Mouse (Mus musculus): ENCODE measurements around the gene Ech1. TPM values are rescaled to one million over a fixed set of nuclear protein-coding genes. Genes with fewer than 3 reads are reported as not detected.
A peak's percentile ranks its signal among the peaks of the same experiment; 100 is the strongest.

The Ech1 gene
- total RNA-seq, 1 experiment = 64.1 TPM

- Histone ChIP-seq H3K9me3 (ENCODE audit: control insufficient read depth, insufficient read depth, low read depth, low read length) (no peaks in the 10 kb centered on the region), H3K4me1 (ENCODE audit: control insufficient read depth in 2 of 2, insufficient read depth in 2 of 2, low read length in 2 of 2, poor library complexity in 1 of 2) (peaks cover 7 to 30% of the 10 kb centered on the region in 2 experiments; a peak in 3 of 4 replicates), H3K36me3 (ENCODE audit: control insufficient read depth, insufficient read depth, low read length, poor library complexity, severe bottlenecking) (no peaks in the 10 kb centered on the region), H3K27ac (ENCODE audit: insufficient read depth, low read depth, low read length, poor library complexity, severe bottlenecking) (no peak overlapping the region; the same call in 1 of the 2 replicates), H3K9ac (ENCODE audit: insufficient read depth, low read depth, low read length, poor library complexity, severe bottlenecking) (peak overlapping the region; percentile 60), H3K4me3 (ENCODE audit: insufficient read depth in 1 of 2, low read depth in 1 of 2, low read length in 2 of 2, poor library complexity in 1 of 2, severe bottlenecking in 1 of 2) (peak overlapping the region; percentile 30 to 62; a peak in 3 of 4 replicates)
- in situ Hi-C loops (cut with MboI; ENCODE audit: low sequenced_read_pairs in 2 of 2, unreplicated experiment in 2 of 2) = no loop called here
- no peak for DNase-seq (ENCODE audit: low read depth, low spot score)
- TF ChIP-seq ZNF384 (IDR thresholded peaks at IDR 0.05; ENCODE audit: low read depth, low read length) (no peak), ZC3H11A (IDR thresholded peaks at IDR 0.05; ENCODE audit: borderline replicate concordance, low read depth, low read length) (no peak), CHD2 (IDR thresholded peaks at IDR 0.05; ENCODE audit: low read depth, low read length) (no peak), MAFK (IDR thresholded peaks at IDR 0.05; ENCODE audit: insufficient read depth, low read depth, low read length) (no peak), HCFC1 (IDR thresholded peaks at IDR 0.05; ENCODE audit: borderline replicate concordance, insufficient read depth, low read length) (no peak)
Observed at GRCm38 (mm10) chr7:28789235-28789634, 35.8 kb upstream of the Ech1 start.

- in situ Hi-C loops (cut with MboI; ENCODE audit: low sequenced_read_pairs in 2 of 2, unreplicated experiment in 2 of 2) = no loop called here
- no peak overlapping the region for H3K4me3 ChIP-seq (ENCODE audit: insufficient read depth in 1 of 2, low read depth in 1 of 2, low read length in 2 of 2, poor library complexity in 1 of 2, severe bottlenecking in 1 of 2)
- no peaks in the 10 kb centered on the region for H3K9me3 ChIP-seq (ENCODE audit: control insufficient read depth, insufficient read depth, low read depth, low read length)
- H3K27ac ChIP-seq (ENCODE audit: insufficient read depth, low read depth, low read length, poor library complexity, severe bottlenecking) = no peak overlapping the region; the same call in 1 of the 2 replicates
- no peaks in the 10 kb centered on the region for H3K36me3 ChIP-seq (ENCODE audit: control insufficient read depth, insufficient read depth, low read length, poor library complexity, severe bottlenecking)
- no peak overlapping the region; the same call in 1 of the 2 replicates for H3K9ac ChIP-seq (ENCODE audit: insufficient read depth, low read depth, low read length, poor library complexity, severe bottlenecking)
- TF ChIP-seq CHD2 (IDR thresholded peaks at IDR 0.05; ENCODE audit: low read depth, low read length) (no peak), ZNF384 (IDR thresholded peaks at IDR 0.05; ENCODE audit: low read depth, low read length) (no peak), MAFK (IDR thresholded peaks at IDR 0.05; ENCODE audit: insufficient read depth, low read depth, low read length) (no peak), HCFC1 (IDR thresholded peaks at IDR 0.05; ENCODE audit: borderline replicate concordance, insufficient read depth, low read length) (no peak), ZC3H11A (IDR thresholded peaks at IDR 0.05; ENCODE audit: borderline replicate concordance, low read depth, low read length) (no peak)
- no peak for DNase-seq (ENCODE audit: low read depth, low spot score)
- H3K4me1 ChIP-seq (ENCODE audit: control insufficient read depth in 2 of 2, insufficient read depth in 2 of 2, low read length in 2 of 2, poor library complexity in 1 of 2) = peaks cover 7 to 33% of the 10 kb centered on the region in 2 experiments; a peak in 3 of 4 replicates
Observed at GRCm38 (mm10) chr7:28790066-28790806, 34.8 kb upstream of the Ech1 start.

GRCm38 (mm10) chr7:28791706-28792105 lies 33.3 kb upstream of the Ech1 start:
- no peak overlapping the region; the same call in 1 of the 2 replicates for H3K27ac ChIP-seq (ENCODE audit: insufficient read depth, low read depth, low read length, poor library complexity, severe bottlenecking)
- in situ Hi-C loops (cut with MboI; ENCODE audit: low sequenced_read_pairs in 2 of 2, unreplicated experiment in 2 of 2) = no loop called here

DNA sequence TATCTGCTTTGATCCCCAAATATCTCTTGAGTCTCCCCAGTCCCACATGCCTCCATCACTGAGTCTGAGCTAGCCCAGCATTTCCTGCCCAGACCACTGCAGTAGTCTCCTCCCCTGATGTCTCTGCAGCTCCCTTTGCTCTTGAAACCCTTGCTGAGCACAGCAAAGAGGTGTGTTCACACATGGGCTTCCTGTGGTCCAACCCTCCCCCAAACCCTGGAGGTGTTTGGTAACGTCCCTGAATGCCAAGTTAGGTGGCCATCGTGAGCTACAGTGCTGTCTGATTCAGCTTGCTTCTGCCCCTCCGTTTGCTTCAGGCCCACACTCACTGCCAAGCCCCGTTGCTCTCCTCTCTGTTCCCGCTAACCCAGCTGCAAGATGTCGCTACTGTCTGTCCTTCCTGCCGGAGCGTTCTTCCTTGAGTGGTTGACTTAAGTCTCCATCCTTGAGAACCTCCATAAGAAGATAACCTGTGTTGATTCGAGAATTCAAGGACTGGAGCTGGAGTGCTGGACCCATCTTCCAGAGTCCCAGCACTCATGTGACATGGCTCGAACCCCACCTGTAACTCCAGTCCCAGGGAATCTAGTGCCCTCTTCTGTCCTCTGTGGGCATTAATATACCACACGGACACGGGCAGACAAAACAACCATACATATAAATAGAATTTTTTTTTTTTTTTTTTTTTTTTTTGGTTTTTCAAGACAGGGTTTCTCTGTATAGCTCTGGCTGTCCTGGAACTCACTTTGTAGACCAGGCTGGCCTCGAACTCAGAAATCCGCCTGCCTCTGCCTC lies 32.4 kb upstream of the Ech1 start:
- H3K9me3 ChIP-seq (ENCODE audit: control insufficient read depth, insufficient read depth, low read depth, low read length) = no peaks in the 10 kb centered on the region
- TF ChIP-seq HCFC1 (IDR thresholded peaks at IDR 0.05; ENCODE audit: borderline replicate concordance, insufficient read depth, low read length) (no peak), ZNF384 (IDR thresholded peaks at IDR 0.05; ENCODE audit: low read depth, low read length) (0 out of 2 replicates have a peak, but pooled peaks have one; percentile 52)
- peak overlapping the region; percentile 1; the same call in 1 of the 2 replicates for H3K27ac ChIP-seq (ENCODE audit: insufficient read depth, low read depth, low read length, poor library complexity, severe bottlenecking)
- DNase-seq (ENCODE audit: low read depth, low spot score) = no peak
- H3K9ac ChIP-seq (ENCODE audit: insufficient read depth, low read depth, low read length, poor library complexity, severe bottlenecking) = no peak overlapping the region
- H3K4me3 ChIP-seq (ENCODE audit: insufficient read depth in 1 of 2, low read depth in 1 of 2, low read length in 2 of 2, poor library complexity in 1 of 2, severe bottlenecking in 1 of 2) = no peak overlapping the region
- peaks cover 7 to 39% of the 10 kb centered on the region in 2 experiments for H3K4me1 ChIP-seq (ENCODE audit: control insufficient read depth in 2 of 2, insufficient read depth in 2 of 2, low read length in 2 of 2, poor library complexity in 1 of 2)
- in situ Hi-C loops (cut with MboI; ENCODE audit: low sequenced_read_pairs in 2 of 2, unreplicated experiment in 2 of 2) = no loop called here
- H3K36me3 ChIP-seq (ENCODE audit: control insufficient read depth, insufficient read depth, low read length, poor library complexity, severe bottlenecking) = peaks cover 2% of the 10 kb centered on the region; the same call in 1 of the 2 replicates

More at GRCm38 (mm10) chr7:28791706-28792105, 33.3 kb upstream of the Ech1 start:
- no peak for DNase-seq (ENCODE audit: low read depth, low spot score)
- TF ChIP-seq MAFK (IDR thresholded peaks at IDR 0.05; ENCODE audit: insufficient read depth, low read depth, low read length) (no peak), ZNF384 (IDR thresholded peaks at IDR 0.05; ENCODE audit: low read depth, low read length) (no peak), HCFC1 (IDR thresholded peaks at IDR 0.05; ENCODE audit: borderline replicate concordance, insufficient read depth, low read length) (no peak), CHD2 (IDR thresholded peaks at IDR 0.05; ENCODE audit: low read depth, low read length) (no peak), ZC3H11A (IDR thresholded peaks at IDR 0.05; ENCODE audit: borderline replicate concordance, low read depth, low read length) (no peak)
- Histone ChIP-seq H3K9ac (ENCODE audit: insufficient read depth, low read depth, low read length, poor library complexity, severe bottlenecking) (no peak overlapping the region), H3K9me3 (ENCODE audit: control insufficient read depth, insufficient read depth, low read depth, low read length) (no peaks in the 10 kb centered on the region), H3K4me1 (ENCODE audit: control insufficient read depth in 2 of 2, insufficient read depth in 2 of 2, low read length in 2 of 2, poor library complexity in 1 of 2) (peaks cover 7 to 38% of the 10 kb centered on the region in 2 experiments), H3K4me3 (ENCODE audit: insufficient read depth in 1 of 2, low read depth in 1 of 2, low read length in 2 of 2, poor library complexity in 1 of 2, severe bottlenecking in 1 of 2) (no peak overlapping the region), H3K36me3 (ENCODE audit: control insufficient read depth, insufficient read depth, low read length, poor library complexity, severe bottlenecking) (no peaks in the 10 kb centered on the region)

All from ES-E14 (cell line).